Mouse (Mus musculus): ENCODE measurements around the gene St3gal3.

Gene St3gal3

DNA sequence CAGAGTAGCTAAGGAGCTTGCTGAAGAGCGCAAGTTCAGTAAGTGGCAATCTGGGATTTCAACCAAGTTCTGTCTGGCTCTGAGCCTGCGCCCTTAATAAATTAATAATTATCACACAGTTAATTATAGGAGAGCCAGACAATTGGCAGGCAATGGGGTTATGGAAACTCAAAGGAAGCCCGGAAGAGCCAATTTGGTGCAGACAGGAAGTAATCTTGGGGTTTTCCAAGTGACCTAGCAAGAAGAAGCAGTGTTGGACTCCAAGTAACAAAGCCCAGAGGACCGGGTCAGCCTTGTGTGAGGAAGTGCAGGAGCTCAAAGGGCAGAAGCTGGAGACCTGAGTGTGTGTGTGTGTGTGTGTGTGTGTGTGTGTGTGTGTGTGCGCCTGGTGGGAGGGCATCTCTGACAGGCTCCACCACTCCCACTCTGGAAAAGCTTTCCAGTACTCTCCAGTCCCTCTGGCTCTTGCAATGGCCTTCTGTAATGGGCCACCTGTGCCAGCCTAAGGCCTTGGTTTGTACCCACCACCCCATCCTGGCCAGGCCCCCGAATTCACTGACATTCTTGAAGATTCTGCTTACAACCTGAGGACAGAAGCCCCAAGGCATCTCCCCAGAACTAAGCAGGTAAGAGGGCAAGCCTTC is 103.5 kb downstream of the St3gal3 start:
- in situ Hi-C loops (cut with MboI; ENCODE audit: unreplicated experiment in 2 of 2), result no loop called here

DNA sequence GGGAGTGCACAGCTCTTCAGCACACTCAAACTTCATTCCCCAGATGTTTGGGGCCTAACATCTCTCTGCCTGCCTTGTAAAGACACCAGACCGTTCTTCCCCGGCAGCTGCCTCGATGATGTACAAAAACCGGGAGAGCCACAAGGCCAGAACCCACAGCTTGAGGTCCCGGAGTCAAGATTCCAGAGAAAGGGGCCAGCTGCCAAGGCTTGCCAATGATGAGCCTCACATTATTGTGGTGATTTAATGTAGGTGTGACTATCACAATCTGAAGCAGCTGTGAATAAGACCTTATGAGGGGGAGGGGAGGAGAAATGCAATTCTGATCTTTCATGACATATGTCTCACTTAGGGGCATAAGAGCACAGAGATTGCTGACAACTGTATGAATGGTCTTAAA is 104.4 kb downstream of the St3gal3 start:
- in situ Hi-C loops (cut with MboI; ENCODE audit: unreplicated experiment in 2 of 2), result no loop called here

DNA sequence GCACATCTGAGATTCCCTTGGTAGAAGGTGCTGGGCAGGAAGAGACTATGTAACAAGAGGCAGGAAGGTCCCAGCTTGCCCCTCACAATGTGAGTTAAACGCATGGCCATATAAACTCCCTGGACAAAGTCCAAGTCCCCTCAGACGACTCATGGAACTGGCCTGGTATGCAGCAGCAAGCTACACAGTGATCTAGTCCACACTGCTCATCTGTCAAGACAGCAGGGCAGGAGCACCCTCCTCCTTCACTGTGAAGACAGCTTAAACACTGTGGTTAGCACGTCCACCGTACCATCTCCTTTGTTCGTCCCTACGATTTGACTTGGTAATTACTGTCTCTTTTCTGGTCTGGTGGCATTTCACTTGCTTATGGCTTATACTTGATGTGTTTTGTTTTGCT is 104.8 kb downstream of the St3gal3 start:
- in situ Hi-C loops (cut with MboI; ENCODE audit: unreplicated experiment in 2 of 2), result no loop called here

- in situ Hi-C loops (cut with MboI; ENCODE audit: unreplicated experiment in 2 of 2), result no loop called here
These were observed 105.7 kb downstream of the St3gal3 start for GRCm38 (mm10) chr4:118028994-118029393.

DNA sequence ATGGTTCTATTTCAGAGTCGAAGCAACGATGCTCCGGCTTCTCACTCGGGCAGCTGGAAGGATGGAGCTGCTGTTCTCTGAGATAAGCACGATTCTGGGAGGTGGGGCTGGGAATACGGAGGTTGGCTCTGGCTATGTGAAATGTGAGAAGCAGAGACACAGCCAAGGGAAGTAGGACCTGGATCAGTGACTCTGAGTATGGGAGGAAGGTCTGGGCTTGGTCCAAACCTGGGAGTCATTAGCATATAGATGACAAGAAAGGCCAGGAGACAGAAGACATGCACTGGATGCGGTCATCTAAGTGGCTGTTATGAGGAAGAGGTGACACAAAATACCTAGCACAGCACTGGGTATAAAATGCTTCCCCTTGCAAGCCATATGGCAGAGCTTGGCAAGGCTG is 108.8 kb downstream of the St3gal3 start:
- in situ Hi-C loops (cut with MboI; ENCODE audit: unreplicated experiment in 2 of 2), result no loop called here

- in situ Hi-C loops (cut with MboI; ENCODE audit: unreplicated experiment in 2 of 2), result no loop called here
These were observed 109.3 kb downstream of the St3gal3 start for GRCm38 (mm10) chr4:118025381-118025780.

DNA sequence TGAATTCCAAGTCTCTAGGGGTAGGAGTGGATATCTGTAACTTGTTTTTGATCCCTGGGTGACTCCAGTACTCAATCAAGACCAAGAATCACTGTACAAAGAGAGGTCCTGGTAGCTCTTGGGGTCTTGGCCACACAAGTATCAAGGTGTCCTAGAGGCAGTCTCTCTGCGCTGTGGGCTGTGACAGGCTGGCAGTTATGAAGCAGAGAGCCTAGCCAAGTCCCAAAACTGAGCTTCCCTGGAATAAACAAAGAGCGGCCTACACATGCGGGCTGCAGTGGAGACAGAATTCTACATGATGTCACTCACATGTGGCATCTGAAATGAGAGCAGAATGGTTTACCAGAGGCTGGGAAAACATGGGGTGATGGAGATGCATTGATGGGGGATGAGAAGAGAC is 111.9 kb downstream of the St3gal3 start:
- in situ Hi-C loops (cut with MboI; ENCODE audit: unreplicated experiment in 2 of 2), result no loop called here

DNA sequence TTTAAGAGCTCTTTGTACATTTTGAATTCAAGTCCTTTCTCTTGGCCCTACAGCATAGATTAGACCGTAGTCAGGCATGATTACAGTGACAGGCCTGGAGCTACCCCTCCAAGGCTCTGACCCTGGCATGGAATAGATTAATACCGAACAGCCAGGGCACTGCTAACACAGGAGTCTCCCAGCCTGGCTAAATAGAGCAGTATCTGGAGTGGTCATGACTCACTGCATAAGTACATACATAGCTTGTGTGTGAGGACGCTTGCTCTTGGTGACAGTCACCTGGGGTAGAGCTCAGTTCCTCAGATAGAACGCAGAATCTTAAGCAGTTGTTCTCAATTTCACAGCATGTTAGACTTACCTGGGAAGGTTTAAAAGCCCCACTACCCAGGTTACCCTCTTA is 112.3 kb downstream of the St3gal3 start:
- in situ Hi-C loops (cut with MboI; ENCODE audit: unreplicated experiment in 2 of 2), result no loop called here

- in situ Hi-C loops (cut with MboI; ENCODE audit: unreplicated experiment in 2 of 2), result no loop called here
These were observed 115.1 kb downstream of the St3gal3 start for GRCm38 (mm10) chr4:118019640-118020039.

DNA sequence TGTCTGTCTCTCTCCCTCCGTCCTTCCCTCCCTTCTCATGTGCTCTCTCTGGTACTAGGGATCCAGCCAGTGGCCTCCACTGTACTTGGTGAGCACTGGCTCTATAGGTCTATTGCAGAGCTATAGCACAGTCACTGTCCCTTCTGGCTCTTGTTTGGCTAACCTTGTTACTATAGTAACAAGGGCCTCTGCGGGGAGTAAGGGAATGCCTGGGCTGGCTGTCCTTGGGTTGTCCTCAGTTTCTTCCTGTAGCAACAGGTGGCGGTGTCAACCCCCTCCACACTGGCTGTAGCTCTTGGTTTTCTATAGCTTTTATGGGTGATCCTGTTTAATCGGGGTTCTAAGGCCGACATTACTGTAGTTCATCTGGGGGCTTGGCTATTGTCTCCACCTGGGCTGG is 115.5 kb downstream of the St3gal3 start:
- in situ Hi-C loops (cut with MboI; ENCODE audit: unreplicated experiment in 2 of 2), result no loop called here

DNA sequence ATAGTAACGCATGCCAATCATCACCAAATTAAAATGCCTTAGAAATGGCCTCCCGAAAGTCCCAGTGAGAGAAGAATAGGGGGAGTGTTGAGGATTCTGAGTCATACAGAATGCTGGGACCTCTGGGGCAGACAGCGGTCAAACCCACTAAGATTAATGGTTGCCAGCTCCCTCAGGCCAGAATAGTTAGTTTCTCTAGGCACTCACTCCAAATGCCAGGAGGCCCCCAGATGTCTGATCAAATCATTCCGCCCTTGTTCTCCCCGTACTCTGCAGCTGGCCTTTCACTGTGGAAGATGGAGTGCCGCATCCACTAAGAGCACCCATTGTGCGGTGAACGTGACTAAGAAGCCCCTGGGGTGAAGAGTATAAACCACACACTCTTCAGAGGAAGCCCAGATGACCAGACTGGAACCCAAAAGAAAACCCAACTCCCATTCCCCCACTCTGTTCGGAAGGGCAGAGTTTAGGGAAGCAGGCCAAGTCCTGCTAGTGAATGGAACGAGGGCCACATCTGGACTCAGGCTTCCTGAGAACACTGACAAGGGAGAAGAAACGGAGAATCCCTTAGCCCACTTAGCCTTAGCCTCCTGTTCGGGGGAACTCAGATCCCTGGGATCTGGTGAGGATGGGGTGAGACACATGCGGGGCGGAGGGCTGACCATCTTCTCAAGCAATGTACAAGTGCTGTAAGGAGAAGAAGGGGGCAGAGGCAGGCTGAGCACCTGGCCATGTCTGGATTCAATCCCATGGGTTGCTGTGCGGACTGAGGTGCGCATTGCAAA is 117.5 kb downstream of the St3gal3 start:
- in situ Hi-C loops (cut with MboI; ENCODE audit: unreplicated experiment in 2 of 2), result no loop called here

DNA sequence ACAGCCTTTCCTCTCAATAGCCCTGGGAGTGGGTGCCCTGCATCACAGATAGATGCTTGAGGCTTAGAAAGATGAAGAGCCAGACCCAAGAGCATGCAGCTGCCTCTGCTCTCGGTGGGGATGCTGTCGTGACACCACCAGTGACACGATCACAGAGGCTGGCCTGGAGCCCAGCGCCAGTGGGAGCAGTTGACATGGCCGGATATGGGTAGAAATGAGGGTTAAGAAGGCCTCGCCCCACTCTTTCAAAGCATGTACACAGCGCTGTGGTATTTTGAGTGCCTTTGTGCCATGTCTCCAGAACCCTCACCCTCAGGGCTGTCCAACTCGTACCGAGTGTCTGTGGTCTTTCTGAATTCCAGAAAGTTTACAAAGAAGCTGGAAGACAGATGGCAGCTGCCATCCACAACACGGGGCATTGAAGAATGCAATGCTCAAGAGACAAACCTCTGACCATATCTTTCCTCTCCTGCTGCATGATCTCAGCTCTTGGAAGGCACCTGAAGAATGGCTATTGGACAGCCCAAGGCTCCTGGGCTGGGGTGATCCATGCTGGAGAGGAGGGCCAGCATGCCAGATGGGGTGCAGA is 118.3 kb downstream of the St3gal3 start:
- in situ Hi-C loops (cut with MboI; ENCODE audit: unreplicated experiment in 2 of 2), result no loop called here

DNA sequence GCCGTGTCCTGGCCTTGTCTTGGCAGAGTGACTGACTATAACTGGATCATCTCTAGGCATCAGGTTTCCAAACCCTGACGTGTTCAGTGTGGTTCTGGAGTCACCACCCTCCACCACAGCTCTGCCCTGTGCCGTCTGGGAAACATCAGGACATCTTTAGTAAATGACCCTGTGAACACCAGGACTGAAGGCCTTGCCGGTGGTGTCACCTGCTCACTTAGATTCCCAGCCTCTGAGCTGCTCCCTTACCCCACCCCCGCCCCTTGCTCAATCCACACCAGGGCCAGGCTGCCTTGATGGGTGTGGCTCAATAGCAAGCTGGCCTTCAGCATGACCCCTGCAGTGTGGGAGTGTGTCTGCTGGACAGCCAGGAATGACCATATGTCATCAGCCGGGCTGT is 119.1 kb downstream of the St3gal3 start:
- in situ Hi-C loops (cut with MboI; ENCODE audit: unreplicated experiment in 2 of 2), result no loop called here

DNA sequence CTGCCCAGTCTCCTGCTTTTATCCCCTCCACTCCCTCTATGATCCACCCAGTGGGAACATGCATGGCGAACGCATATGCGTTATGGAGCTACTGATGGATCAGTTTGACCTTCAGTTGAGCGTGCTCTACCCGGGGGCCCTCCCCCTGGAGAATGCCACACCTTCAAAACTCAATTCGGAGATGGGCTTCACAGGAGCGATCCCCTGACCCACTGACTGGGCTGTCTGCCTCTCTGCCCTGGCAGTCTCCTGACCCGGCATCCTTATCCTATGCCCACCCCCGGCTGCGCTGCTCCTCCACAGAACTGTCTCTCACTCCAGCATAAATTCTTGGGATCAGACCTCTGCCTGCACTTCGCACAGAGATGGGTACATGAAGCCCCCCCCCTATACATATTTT is 119.6 kb downstream of the St3gal3 start:
- in situ Hi-C loops (cut with MboI; ENCODE audit: unreplicated experiment in 2 of 2), result no loop called here

- in situ Hi-C loops (cut with MboI; ENCODE audit: unreplicated experiment in 2 of 2), result no loop called here
These were observed 124.0 kb downstream of the St3gal3 start for GRCm38 (mm10) chr4:118010661-118011173.

GRCm38 (mm10) chr4:118008433-118009033 is 126.2 kb downstream of the St3gal3 start:
- in situ Hi-C loops (cut with MboI; ENCODE audit: unreplicated experiment in 2 of 2), result no loop called here

GRCm38 (mm10) chr4:118001355-118001754 is 133.4 kb downstream of the St3gal3 start:
- in situ Hi-C loops (cut with MboI; ENCODE audit: unreplicated experiment in 2 of 2), result no loop called here

- in situ Hi-C loops (cut with MboI; ENCODE audit: unreplicated experiment in 2 of 2), result no loop called here
These were observed 134.0 kb downstream of the St3gal3 start for GRCm38 (mm10) chr4:118000605-118001208.

- in situ Hi-C loops (cut with MboI; ENCODE audit: unreplicated experiment in 2 of 2), result no loop called here
These were observed 134.8 kb downstream of the St3gal3 start for GRCm38 (mm10) chr4:117999951-118000350.

GRCm38 (mm10) chr4:117997381-117998269 is 137.1 kb downstream of the St3gal3 start:
- in situ Hi-C loops (cut with MboI; ENCODE audit: unreplicated experiment in 2 of 2), result no loop called here

Data from v-Abl transformed pro-B cells (cell line).